Mouse (Mus musculus) kidney, adult 2 months (tissue): ENCODE results near the gene Nipal1. TPM values are rescaled to one million over a fixed set of nuclear protein-coding genes. Genes with fewer than 3 reads are reported as not detected.

Source experiments
- DNase-seq: peaks from one replicate; pipeline ENCODE4 v3.0.0; 2021
- H3K27ac ChIP-seq: fragments of 200-500 bp; 2 replicates; pipeline ENCODE4 v1.5.1; 2012; ENCODE audit warnings: low read depth, low read length, control low read depth, inconsistent platforms; ENCODE audit not compliant: insufficient read depth
- H3K27me3 ChIP-seq: fragments of 200-500 bp; replicated peaks from 2 replicates; pipeline ENCODE4 v1.6.1; 2012; ENCODE audit warnings: mild to moderate bottlenecking, moderate library complexity, low read length, inconsistent platforms; ENCODE audit not compliant: control insufficient read depth, insufficient read depth
- H3K36me3 ChIP-seq: fragments of 200-500 bp; 2 replicates; pipeline ENCODE4 v1.6.1; 2012; ENCODE audit warnings: mild to moderate bottlenecking, moderate library complexity, low read length, inconsistent platforms; ENCODE audit not compliant: control insufficient read depth, insufficient read depth
- H3K4me1 ChIP-seq: fragments of 200-500 bp; 2 replicates; pipeline ENCODE4 v1.6.1; 2011; ENCODE audit warnings: low read length; ENCODE audit not compliant: control insufficient read depth, insufficient read depth
- H3K4me3 ChIP-seq: fragments of 200-500 bp; 2 replicates; pipeline ENCODE4 v1.5.1; 2011; ENCODE audit warnings: mild to moderate bottlenecking, low read depth, low read length, control low read depth; ENCODE audit not compliant: insufficient read depth
- CTCF ChIP-seq: fragments of 200-500 bp; conservative IDR thresholded peaks from 2 replicates; pipeline ENCODE4 v1.5.1; 2011; ENCODE audit warnings: low read depth, mild to moderate bottlenecking, control low read depth, low read length, moderate library complexity, mixed read lengths; ENCODE audit not compliant: insufficient read depth, insufficient read length
- POLR2A ChIP-seq: fragments of 200-500 bp; IDR thresholded peaks from one replicate; pipeline ENCODE4 v1.6.1; 2011; ENCODE audit warnings: low read depth, low read length, control low read depth
- WGBS: fragments of 180-500 bp; shearing (Covaris S2); methylation state at CpG from one replicate; pipeline ENCODE4 v1.1.7; 2018; 5-methylcytosine and 5-hydroxymethylcytosine counted together
- polyA plus RNA-seq: library from polyadenylated mRNA; depleted of rRNA; stranded (reverse); fragments of >200 nt; gene quantifications from 2 replicates; pipeline ENCODE4 v1.2.3, GENCODE M21; 2012

Gene Nipal1
- polyA plus RNA-seq, 1 experiment = 0.70 TPM

DNA sequence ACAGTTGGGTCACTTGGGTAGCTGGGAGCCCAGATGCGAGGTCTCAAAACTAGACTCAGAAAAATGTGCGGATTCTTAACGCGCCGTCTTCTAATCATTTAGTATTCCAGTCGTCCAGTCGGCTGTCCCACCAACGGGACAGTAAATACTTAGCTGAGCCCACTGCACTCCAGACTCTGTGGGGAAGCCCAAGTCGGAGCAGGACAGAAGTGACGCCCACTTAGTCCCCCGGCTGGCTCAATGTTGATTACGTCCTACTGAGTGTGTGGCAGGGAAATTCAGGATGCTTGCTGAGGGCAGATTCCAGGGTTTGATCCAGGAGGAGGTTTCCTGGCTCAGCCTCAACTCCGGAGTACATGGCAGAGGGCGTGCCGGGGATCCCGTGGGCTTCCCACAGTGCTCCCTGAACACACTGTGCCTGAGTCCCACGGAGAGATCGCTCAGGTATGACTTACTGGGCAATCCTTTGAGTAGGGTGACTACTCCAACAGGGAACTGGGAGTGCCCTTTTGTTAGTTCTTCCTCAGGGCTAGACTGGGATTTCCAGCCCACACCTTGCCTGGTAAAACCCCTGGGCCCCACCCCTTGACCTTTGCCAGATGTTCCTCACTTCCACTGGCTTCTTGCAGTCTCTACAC, 482 bp downstream of the Nipal1 start:
- TF ChIP-seq POLR2A (no peak), CTCF (no peak)
- Histone ChIP-seq H3K36me3 (no peaks in the 10 kb centered on the region), H3K27ac (no peak overlapping the region), H3K4me1 (no peaks in the 10 kb centered on the region), H3K4me3 (peak overlapping the region; percentile 61), H3K27me3 (no peaks in the 10 kb centered on the region)
- no peak for DNase-seq
- 8% methylated on average over 18 of the region's 18 CpGs for WGBS

GRCm38 (mm10) chr5:72648987-72649735, 1.6 kb downstream of the Nipal1 start:
- TF ChIP-seq CTCF (no peak), POLR2A (no peak)
- Histone ChIP-seq H3K4me3 (no peak overlapping the region), H3K4me1 (no peaks in the 10 kb centered on the region), H3K27me3 (no peaks in the 10 kb centered on the region), H3K27ac (no peak overlapping the region), H3K36me3 (no peaks in the 10 kb centered on the region)
- DNase-seq = no peak
- 82% methylated on average over 9 of the region's 9 CpGs for WGBS

GRCm38 (mm10) chr5:72653068-72653674, 5.6 kb downstream of the Nipal1 start:
- no peak overlapping the region for H3K4me3 ChIP-seq
- TF ChIP-seq CTCF = no peak
- no peak for TF ChIP-seq POLR2A
- H3K27me3 ChIP-seq = no peaks in the 10 kb centered on the region; the same call in 1 of the 2 replicates
- no peak for DNase-seq
- H3K27ac ChIP-seq = no peak overlapping the region
- 68% methylated on average over 10 of the region's 10 CpGs for WGBS
- H3K36me3 ChIP-seq = no peaks in the 10 kb centered on the region
- no peaks in the 10 kb centered on the region for H3K4me1 ChIP-seq

GRCm38 (mm10) chr5:72656270-72656791, 8.7 kb downstream of the Nipal1 start:
- no peak overlapping the region for H3K4me3 ChIP-seq
- no peaks in the 10 kb centered on the region for H3K36me3 ChIP-seq
- DNase-seq = no peak
- no peak overlapping the region for H3K27ac ChIP-seq
- no peaks in the 10 kb centered on the region; the same call in 1 of the 2 replicates for H3K27me3 ChIP-seq
- 18% methylated on average over 7 of the region's 7 CpGs for WGBS
- H3K4me1 ChIP-seq = no peaks in the 10 kb centered on the region
- no peak for TF ChIP-seq CTCF
- no peak for TF ChIP-seq POLR2A

GRCm38 (mm10) chr5:72658375-72658774, 10.8 kb downstream of the Nipal1 start:
- WGBS = 86% methylated on average over 13 of the region's 13 CpGs
- H3K36me3 ChIP-seq = no peaks in the 10 kb centered on the region
- no peak for DNase-seq
- TF ChIP-seq CTCF (no peak), POLR2A (no peak)
- H3K27me3 ChIP-seq = no peaks in the 10 kb centered on the region; the same call in 1 of the 2 replicates
- no peak overlapping the region for H3K4me3 ChIP-seq
- H3K27ac ChIP-seq = no peak overlapping the region
- H3K4me1 ChIP-seq = no peaks in the 10 kb centered on the region

DNA sequence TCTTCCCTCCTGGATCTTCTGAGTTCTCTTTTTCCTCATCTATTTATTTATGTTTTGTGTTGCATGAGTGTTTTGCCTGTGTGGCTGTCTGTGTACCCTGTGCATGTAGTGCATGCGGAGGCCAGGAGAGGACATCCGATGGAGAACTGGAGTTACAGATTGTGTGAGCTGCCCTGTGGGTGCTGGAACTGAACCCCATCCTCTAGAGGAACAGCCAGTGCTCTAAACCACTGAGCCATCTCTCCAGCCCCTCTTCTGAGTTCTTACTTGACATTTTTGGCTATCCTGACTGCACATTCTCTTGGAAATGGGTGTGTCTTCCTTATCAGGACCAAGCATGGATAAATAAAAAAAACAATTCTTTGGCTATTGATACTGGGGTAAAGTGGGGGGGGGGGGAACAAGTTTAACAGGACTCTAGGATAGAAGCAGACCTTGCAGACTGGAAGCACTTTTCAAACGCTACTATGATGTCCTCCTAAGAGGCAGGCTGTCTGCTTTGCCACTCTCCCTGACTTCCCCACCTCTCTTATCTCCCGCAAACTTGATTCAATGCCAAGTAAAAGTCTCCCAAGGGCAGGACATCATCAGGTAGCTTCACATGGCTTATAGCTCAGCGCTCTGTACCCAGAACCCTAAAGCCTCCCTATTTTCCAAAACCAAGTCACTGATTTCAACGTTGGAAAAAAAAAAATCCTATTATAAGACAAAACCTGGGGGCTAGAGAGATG, 13.6 kb downstream of the Nipal1 start:
- WGBS = 86% methylated on average over 6 of the region's 6 CpGs
- Histone ChIP-seq H3K4me1 (no peaks in the 10 kb centered on the region), H3K4me3 (no peak overlapping the region), H3K27ac (no peak overlapping the region), H3K36me3 (no peaks in the 10 kb centered on the region), H3K27me3 (no peaks in the 10 kb centered on the region; the same call in 1 of the 2 replicates)
- DNase-seq = no peak
- no peak for TF ChIP-seq POLR2A
- no peak for TF ChIP-seq CTCF
